Mouse (Mus musculus) CH12.LX (cell line): ENCODE results near the gene Cdc34. TPM values are rescaled to one million over a fixed set of nuclear protein-coding genes. Genes with fewer than 3 reads are reported as not detected.

Experiments used
- DNase-seq: peaks from one replicate; pipeline ENCODE4 v3.0.0-alpha.2; 2013; ENCODE audit errors: extremely low read depth
- H3K27ac ChIP-seq: 2 replicates; pipeline ENCODE4 v1.5.1; 2012; ENCODE audit warnings: low read depth, mild to moderate bottlenecking, control low read depth, moderate library complexity; ENCODE audit not compliant: insufficient read depth
- H3K27me3 ChIP-seq: replicated peaks from 2 replicates; pipeline ENCODE3; 2012; ENCODE audit warnings: inconsistent platforms
- H3K36me3 ChIP-seq, 2 experiments: replicated peaks in 1 of 2; 2 replicates each; pipeline versions ENCODE3 to v1.6.1; 2012; ENCODE audit warnings: inconsistent platforms in 1 of 2, low read length in 1 of 2, mild to moderate bottlenecking in 1 of 2, mixed read lengths in 1 of 2, moderate library complexity in 1 of 2; ENCODE audit not compliant: control insufficient read depth in 1 of 2, insufficient read depth in 1 of 2
- H3K4me1 ChIP-seq, 2 experiments: 2 replicates each; pipeline ENCODE4 v1.6.1; 2012; ENCODE audit warnings: inconsistent platforms in 1 of 2, moderate library complexity in 1 of 2; ENCODE audit not compliant: insufficient read depth in 2 of 2, control insufficient read depth in 1 of 2
- H3K4me2 ChIP-seq: 2 replicates; pipeline ENCODE4 v1.6.1; 2012; ENCODE audit warnings: low read depth, mild to moderate bottlenecking, control low read depth; ENCODE audit not compliant: poor library complexity, insufficient read depth, severe bottlenecking
- H3K4me3 ChIP-seq, 3 experiments: fragments of 150-350 bp in 1 of 3; sonication (generic) in 1 of 3; replicated peaks in 1 of 3; 2 replicates each; pipeline versions ENCODE3 to v1.5.1; 2011 to 2012; ENCODE audit warnings: low read depth in 2 of 3, low read length in 2 of 3, mild to moderate bottlenecking in 2 of 3, moderate library complexity in 2 of 3, control low read depth in 1 of 3, improper control_type of control experiment in 1 of 3, inconsistent platforms in 1 of 3, mixed read lengths in 1 of 3; ENCODE audit not compliant: poor library complexity in 1 of 3
- H3K79me2 ChIP-seq: replicated peaks from 2 replicates; pipeline ENCODE4 v1.6.1; 2012; ENCODE audit warnings: mild to moderate bottlenecking, moderate library complexity; ENCODE audit not compliant: control insufficient read depth, poor library complexity, insufficient read depth, severe bottlenecking; ENCODE audit errors: extremely low read depth
- H3K9ac ChIP-seq: 2 replicates; pipeline ENCODE4 v1.6.1; 2012; ENCODE audit warnings: low read depth, mild to moderate bottlenecking, control low read depth, moderate library complexity; ENCODE audit not compliant: insufficient read depth
- H3K9me3 ChIP-seq: replicated peaks from 2 replicates; pipeline ENCODE3; 2012; ENCODE audit warnings: low read length, inconsistent platforms, mixed read lengths
- CHD1 ChIP-seq: IDR thresholded peaks from 2 replicates; pipeline ENCODE4 v1.6.1; 2012; ENCODE audit warnings: low read depth, low read length, improper control_type of control experiment, inconsistent platforms
- CHD2 ChIP-seq: IDR thresholded peaks from 2 replicates; pipeline ENCODE4 v1.6.1; 2011; ENCODE audit warnings: low read length, improper control_type of control experiment
- E2F4 ChIP-seq: IDR thresholded peaks from 2 replicates; pipeline ENCODE4 v1.6.1; 2011; ENCODE audit warnings: low read depth, low read length, improper control_type of control experiment; ENCODE audit not compliant: insufficient replicate concordance
- ELF1 ChIP-seq: IDR thresholded peaks from 2 replicates; pipeline ENCODE4 v1.6.1; 2014; ENCODE audit warnings: low read depth, mild to moderate bottlenecking, inconsistent platforms, low read length, improper control_type of control experiment
- EP300 ChIP-seq: IDR thresholded peaks from 2 replicates; pipeline ENCODE4 v1.6.1; 2011; ENCODE audit warnings: low read length, improper control_type of control experiment
- GABPA ChIP-seq: IDR thresholded peaks from 2 replicates; pipeline ENCODE4 v1.6.1; 2012; ENCODE audit warnings: low read depth, low read length, improper control_type of control experiment, inconsistent platforms; ENCODE audit not compliant: insufficient replicate concordance
- HCFC1 ChIP-seq: IDR thresholded peaks from 2 replicates; pipeline ENCODE4 v1.6.1; 2012; ENCODE audit warnings: low read depth, mild to moderate bottlenecking, inconsistent platforms, low read length, improper control_type of control experiment
- IRF4 ChIP-seq: IDR thresholded peaks from 2 replicates; pipeline ENCODE4 v1.6.1; 2014; ENCODE audit warnings: low read depth, mild to moderate bottlenecking, inconsistent platforms, low read length, improper control_type of control experiment
- JUN ChIP-seq: IDR thresholded peaks from 2 replicates; pipeline ENCODE4 v1.6.1; 2011; ENCODE audit warnings: low read depth, mild to moderate bottlenecking, low read length, improper control_type of control experiment, moderate library complexity; ENCODE audit not compliant: insufficient read depth
- JUND ChIP-seq: conservative IDR thresholded peaks from 2 replicates; pipeline ENCODE4 v1.6.1; 2011; ENCODE audit warnings: low read depth, low read length, improper control_type of control experiment
- KAT2A ChIP-seq: IDR thresholded peaks from 2 replicates; pipeline ENCODE4 v1.6.1; 2012; ENCODE audit warnings: low read length, improper control_type of control experiment, inconsistent platforms; ENCODE audit not compliant: insufficient replicate concordance
- MAZ ChIP-seq: IDR thresholded peaks from 2 replicates; pipeline ENCODE4 v1.6.1; 2012; ENCODE audit warnings: low read depth, mild to moderate bottlenecking, inconsistent platforms, low read length, improper control_type of control experiment, moderate library complexity
- MXI1 ChIP-seq: IDR thresholded peaks from 2 replicates; pipeline ENCODE4 v1.6.1; 2011; ENCODE audit warnings: mild to moderate bottlenecking, low read depth, low read length, improper control_type of control experiment
- MYC ChIP-seq: IDR thresholded peaks from 2 replicates; pipeline ENCODE4 v1.6.1; 2011; ENCODE audit warnings: low read depth, mild to moderate bottlenecking, improper control_type of control experiment, low read length
- NELFE ChIP-seq: IDR thresholded peaks from 2 replicates; pipeline ENCODE4 v1.6.1; 2011; ENCODE audit warnings: low read depth, low read length, improper control_type of control experiment
- NRF1 ChIP-seq: IDR thresholded peaks from 2 replicates; pipeline ENCODE4 v1.6.1; 2014; ENCODE audit warnings: low read depth, mild to moderate bottlenecking, inconsistent platforms, low read length, improper control_type of control experiment, moderate library complexity
- PAX5 ChIP-seq: IDR thresholded peaks from 2 replicates; pipeline ENCODE4 v1.6.1; 2012; ENCODE audit warnings: low read length, inconsistent platforms, mixed read lengths
- POLR2A ChIP-seq: IDR thresholded peaks from 2 replicates; pipeline ENCODE4 v1.6.1; 2011; ENCODE audit warnings: low read depth, mild to moderate bottlenecking, improper control_type of control experiment, low read length
- POLR2AphosphoS2 ChIP-seq: IDR thresholded peaks from 2 replicates; pipeline ENCODE4 v1.6.1; 2011; ENCODE audit warnings: low read depth, low read length, improper control_type of control experiment
- RAD21 ChIP-seq: IDR thresholded peaks from 2 replicates; pipeline ENCODE4 v1.6.1; 2011; ENCODE audit warnings: low read depth, mild to moderate bottlenecking, low read length, improper control_type of control experiment, moderate library complexity
- RCOR1 ChIP-seq: conservative IDR thresholded peaks from 2 replicates; pipeline ENCODE4 v1.6.1; 2012; ENCODE audit warnings: low read depth, mild to moderate bottlenecking, inconsistent platforms, low read length, improper control_type of control experiment
- SIN3A ChIP-seq: IDR thresholded peaks from 2 replicates; pipeline ENCODE4 v1.6.1; 2012; ENCODE audit warnings: low read length, improper control_type of control experiment, inconsistent platforms
- SMC3 ChIP-seq: IDR thresholded peaks from 2 replicates; pipeline ENCODE4 v1.6.1; 2011; ENCODE audit warnings: low read depth, low read length, improper control_type of control experiment
- TBP ChIP-seq: conservative IDR thresholded peaks from 2 replicates; pipeline ENCODE4 v1.6.1; 2011; ENCODE audit warnings: low read depth, low read length, improper control_type of control experiment
- TCF12 ChIP-seq: IDR thresholded peaks from 2 replicates; pipeline ENCODE4 v1.6.1; 2014; ENCODE audit warnings: low read depth, mild to moderate bottlenecking, inconsistent platforms, low read length, improper control_type of control experiment
- UBTF ChIP-seq: IDR thresholded peaks from 2 replicates; pipeline ENCODE4 v1.6.1; 2012; ENCODE audit warnings: low read depth, mild to moderate bottlenecking, inconsistent platforms, low read length, improper control_type of control experiment, moderate library complexity
- USF1 ChIP-seq: IDR thresholded peaks from 2 replicates; pipeline ENCODE4 v1.6.1; 2014; ENCODE audit warnings: low read depth, mild to moderate bottlenecking, inconsistent platforms, low read length, improper control_type of control experiment
- USF2 ChIP-seq: conservative IDR thresholded peaks from 2 replicates; pipeline ENCODE4 v1.6.1; 2011; ENCODE audit warnings: low read depth, low read length, improper control_type of control experiment
- ZC3H11A ChIP-seq: IDR thresholded peaks from 2 replicates; pipeline ENCODE4 v1.6.1; 2012; ENCODE audit warnings: low read depth, mild to moderate bottlenecking, inconsistent platforms, low read length, improper control_type of control experiment
- ZKSCAN1 ChIP-seq: IDR thresholded peaks from 2 replicates; pipeline ENCODE4 v1.6.1; 2012; ENCODE audit warnings: low read depth, inconsistent platforms, low read length, improper control_type of control experiment, borderline replicate concordance
- ZMIZ1 ChIP-seq: IDR thresholded peaks from 2 replicates; pipeline ENCODE4 v1.6.1; 2012; ENCODE audit warnings: low read depth, mild to moderate bottlenecking, inconsistent platforms, low read length, improper control_type of control experiment
- dilution Hi-C: fragments of 300-500 bp; cut with MboI; formaldehyde crosslinking; loops from 2 replicates; pipeline ENCODE4 v1.14.3; 2020; ENCODE audit warnings: low sequenced_read_pairs; ENCODE audit not compliant: extremely low pct_unique_long_range_greater_than_20kb, extremely low pct_ligation_motif_present
- in situ Hi-C: fragments of 300-500 bp; cut with MboI; formaldehyde crosslinking; loops from 3 replicates; pipeline ENCODE4 v1.14.3; 2019; ENCODE audit warnings: low sequenced_read_pairs, low pct_ligation_motif_present, low pct_unique_long_range_greater_than_20kb, mixed read lengths
- polyA plus RNA-seq: library from polyadenylated mRNA; unstranded; fragments of >175 nt; gene quantifications from 2 replicates; pipeline ENCODE4 v1.2.1, GENCODE M21; 2012; ENCODE audit warnings: low read depth; ENCODE audit not compliant: insufficient read length
- total RNA-seq, 2 experiments: library from RNA; depleted of rRNA; stranded (reverse); fragments of 300-350 nt in 1 of 2; fragments of >200 nt in 1 of 2; gene quantifications; 2 replicates each; pipeline ENCODE4 v1.2.3; 2012 to 2014

The Cdc34 gene
- total and polyA plus RNA-seq, 3 experiments, result 314 to 335 (median 331) TPM

DNA sequence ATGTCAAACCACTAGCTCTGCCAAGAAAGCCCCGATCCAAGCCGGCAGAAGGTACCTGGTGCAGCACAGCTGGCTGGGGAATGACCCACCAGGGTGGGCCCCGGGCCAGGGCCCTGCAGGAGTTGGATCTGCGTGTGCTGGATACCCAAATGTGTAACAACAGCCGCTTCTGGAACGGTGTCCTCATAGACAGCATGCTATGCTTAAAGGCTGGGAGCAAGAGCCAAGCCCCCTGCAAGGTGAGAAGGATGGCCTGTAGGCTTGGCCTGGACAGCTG is 12.3 kb downstream of the Cdc34 start:
- dilution Hi-C loops, result no loop called here
- no peaks in the 10 kb centered on the region for H3K79me2 ChIP-seq
- in situ Hi-C loops, result loop anchor here (5.0 kb wide), 3 partner anchors 38 to 118 kb away; no protein-coding TSS in a partner anchor
- peaks cover 6% of the 10 kb centered on the region for H3K9me3 ChIP-seq
- no peak overlapping the region for H3K27ac ChIP-seq
- peaks cover under 1 to 13% of the 10 kb centered on the region in 2 experiments for H3K36me3 ChIP-seq
- peaks cover 0 to 3% of the 10 kb centered on the region in 2 experiments; a peak in 1 of 4 replicates for H3K4me1 ChIP-seq
- no peak overlapping the region for H3K9ac ChIP-seq
- H3K4me2 ChIP-seq, result no peak overlapping the region
- no peaks in the 10 kb centered on the region for H3K27me3 ChIP-seq
- TF ChIP-seq TCF12, result no peak
- no peak for TF ChIP-seq ZKSCAN1
- TF ChIP-seq TBP, result no peak
- TF ChIP-seq ZMIZ1, result no peak
- TF ChIP-seq NRF1, result no peak
- TF ChIP-seq E2F4, result no peak
- no peak for TF ChIP-seq UBTF
- no peak for TF ChIP-seq EP300
- no peak for TF ChIP-seq POLR2A
- no peak for TF ChIP-seq PAX5
- no peak for TF ChIP-seq HCFC1
- no peak for TF ChIP-seq IRF4
- no peak for TF ChIP-seq KAT2A
- TF ChIP-seq USF2, result no peak
- no peak for TF ChIP-seq ZC3H11A
- TF ChIP-seq RAD21, result no peak
- DNase-seq, result no peak
- H3K4me3 ChIP-seq, result no peak overlapping the region

DNA sequence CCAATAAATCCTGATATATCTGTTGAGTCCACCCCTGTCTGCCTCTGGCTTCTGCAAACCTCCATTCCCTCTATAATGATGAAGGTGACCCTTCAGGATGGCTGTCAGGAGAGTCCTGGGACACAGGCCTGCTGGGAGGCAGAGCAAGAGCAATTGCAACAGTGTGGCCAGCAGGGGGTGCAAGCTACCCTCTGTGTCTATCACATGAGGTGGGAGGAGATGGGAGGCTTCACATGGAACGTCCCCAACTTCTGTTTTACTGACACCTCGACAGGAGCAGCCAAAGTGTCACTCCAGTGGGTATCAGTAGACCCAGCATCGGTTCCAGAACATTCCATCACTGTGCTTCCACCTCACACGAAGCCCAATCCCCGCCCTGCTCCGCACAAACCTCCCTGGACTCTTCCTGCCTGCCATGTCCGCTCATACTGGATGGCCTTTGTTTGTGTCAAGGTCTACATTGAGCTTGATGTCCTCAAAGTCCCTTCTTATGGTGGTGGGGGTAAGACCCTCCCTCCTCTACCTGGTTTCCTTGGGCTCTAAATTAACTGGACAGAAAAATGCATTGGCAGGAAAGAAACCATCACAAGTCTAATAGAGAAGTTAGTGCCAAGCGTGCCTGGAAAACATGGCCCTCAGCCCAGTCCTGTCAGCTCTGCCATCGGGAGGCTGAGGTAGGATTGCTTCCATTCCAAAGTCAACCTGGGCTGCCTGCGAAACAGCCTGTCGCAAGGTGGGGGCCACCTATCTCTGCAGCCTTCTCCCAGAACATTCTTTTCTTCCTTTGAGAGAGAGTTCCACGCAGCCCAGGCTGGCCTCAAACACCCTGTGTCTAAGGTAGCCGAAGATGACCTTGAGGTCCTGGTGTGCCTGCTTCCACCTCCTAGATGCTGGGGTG is 13.5 kb downstream of the Cdc34 start:
- no peaks in the 10 kb centered on the region for H3K79me2 ChIP-seq
- no peak overlapping the region for H3K4me2 ChIP-seq
- H3K9me3 ChIP-seq, result peaks cover 6% of the 10 kb centered on the region
- in situ Hi-C loops, result no loop called here
- H3K4me1 ChIP-seq, result peaks cover 0 to 3% of the 10 kb centered on the region in 2 experiments; a peak in 1 of 4 replicates
- H3K4me3 ChIP-seq, result no peak overlapping the region
- H3K9ac ChIP-seq, result no peak overlapping the region
- peak; percentile 77 for DNase-seq
- no peak overlapping the region for H3K27ac ChIP-seq
- H3K36me3 ChIP-seq, result peaks cover 0 to 9% of the 10 kb centered on the region in 2 experiments
- dilution Hi-C loops, result no loop called here
- no peaks in the 10 kb centered on the region for H3K27me3 ChIP-seq
- TF ChIP-seq GABPA (no peak), ZKSCAN1 (no peak), CHD1 (no peak), NELFE (no peak), ZMIZ1 (no peak), POLR2AphosphoS2 (no peak), MXI1 (no peak), MYC (peak; percentile 55; the same call in 1 of the 2 replicates), HCFC1 (no peak), UBTF (no peak), JUN (no peak), MAZ (0 out of 2 replicates have a peak, but pooled peaks have one; percentile 28), SIN3A (no peak), POLR2A (no peak), CHD2 (no peak), SMC3 (peak; percentile 84), TBP (no peak), PAX5 (no peak), USF1 (no peak), E2F4 (no peak), RCOR1 (no peak), JUND (no peak), ELF1 (no peak)
